Mouse (Mus musculus): ENCODE measurements around the gene Tmed1. TPM values are rescaled to one million over a fixed set of nuclear protein-coding genes. Genes with fewer than 3 reads are reported as not detected.

The Tmed1 gene
- polyA plus RNA-seq, 1 experiment from 2014 or later, result 68.2 TPM

DNA sequence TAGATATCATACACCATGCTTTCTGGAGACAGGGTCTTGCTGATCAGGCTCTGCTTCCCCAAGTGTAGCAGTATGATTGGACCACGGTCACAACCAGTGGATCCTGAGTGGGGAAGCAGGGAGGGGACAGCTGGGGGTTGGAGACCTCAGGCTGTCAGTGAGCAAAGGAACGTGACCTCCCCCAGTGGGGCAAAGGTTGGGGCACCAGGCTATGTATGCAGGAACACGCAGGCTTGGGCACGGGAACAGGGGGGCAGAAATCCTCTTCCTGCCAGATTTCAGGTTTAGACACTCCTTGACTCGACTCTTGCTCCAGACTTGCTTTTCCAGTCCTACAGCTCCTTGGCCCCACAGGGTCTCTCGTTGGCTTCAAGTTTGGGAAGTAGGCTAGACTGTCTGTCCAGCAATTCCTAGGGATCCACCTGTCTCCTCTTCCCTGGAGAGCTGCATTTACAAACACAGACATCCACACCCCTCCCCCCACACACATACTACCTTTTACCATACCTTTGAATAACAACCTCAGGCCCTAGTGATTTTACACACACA lies 8.0 kb upstream of the Tmed1 start:
- Histone ChIP-seq H3K27me3 (no peaks in the 10 kb centered on the region), H3K36me3 (replicated peaks) (no peaks in the 10 kb centered on the region), H3K9ac (no peak overlapping the region), H3K9me3 (no peaks in the 10 kb centered on the region), H3K27ac (no peak overlapping the region), H3K4me2 (no peak overlapping the region), H3K4me3 (replicated peaks) (no peak overlapping the region), H3K4me1 (no peaks in the 10 kb centered on the region)
- ATAC-seq (ENCODE audit: low FRiP score), result no peak
- WGBS, result 83% methylated on average over 6 of the region's 6 CpGs

GRCm38 (mm10) chr9:21513466-21513865 lies 3.4 kb upstream of the Tmed1 start:
- WGBS, result 100% methylated on average over 4 of the region's 4 CpGs
- ATAC-seq (ENCODE audit: low FRiP score), result no peak

DNA sequence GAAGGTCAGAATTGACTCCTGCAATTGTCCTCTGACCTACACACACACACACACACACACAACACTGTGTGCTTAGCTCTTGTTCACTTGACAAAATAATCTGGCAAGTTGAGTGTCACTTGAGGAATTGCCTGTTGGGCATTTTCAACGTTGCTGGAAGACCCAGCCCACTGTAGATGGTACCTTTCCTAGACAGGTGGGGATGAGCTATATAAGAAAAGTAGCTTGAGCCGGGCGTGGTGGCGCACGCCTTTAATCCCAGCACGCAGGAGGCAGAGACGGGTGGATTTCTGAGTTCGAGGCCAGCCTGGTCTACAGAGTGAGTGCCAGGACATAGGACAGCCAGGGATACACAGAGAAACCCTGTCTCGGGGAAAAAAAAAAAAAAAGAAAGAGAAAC lies 1.0 kb upstream of the Tmed1 start:
- Histone ChIP-seq H3K27me3 (no peaks in the 10 kb centered on the region), H3K4me2 (peak overlapping the region; percentile 66), H3K9ac (peak overlapping the region; percentile 71; the same call in 1 of the 2 replicates), H3K36me3 (replicated peaks) (peaks cover 26% of the 10 kb centered on the region), H3K9me3 (no peaks in the 10 kb centered on the region), H3K27ac (peak overlapping the region; percentile 92; the same call in 1 of the 2 replicates), H3K4me1 (peaks cover 18% of the 10 kb centered on the region), H3K4me3 (replicated peaks) (peak overlapping the region; percentile 71)
- ATAC-seq (ENCODE audit: low FRiP score), result no peak
- 81% methylated on average over 9 of the region's 9 CpGs for WGBS

More at GRCm38 (mm10) chr9:21513466-21513865, 3.4 kb upstream of the Tmed1 start:
- H3K27ac ChIP-seq, result no peak overlapping the region
- no peak overlapping the region for H3K9ac ChIP-seq
- H3K4me1 ChIP-seq, result peaks cover 18% of the 10 kb centered on the region
- no peak overlapping the region for H3K4me3 ChIP-seq (replicated peaks)
- H3K36me3 ChIP-seq (replicated peaks), result peaks cover 2% of the 10 kb centered on the region; the same call in 1 of the 2 replicates
- H3K27me3 ChIP-seq, result no peaks in the 10 kb centered on the region
- H3K9me3 ChIP-seq, result no peaks in the 10 kb centered on the region
- no peak overlapping the region for H3K4me2 ChIP-seq

DNA sequence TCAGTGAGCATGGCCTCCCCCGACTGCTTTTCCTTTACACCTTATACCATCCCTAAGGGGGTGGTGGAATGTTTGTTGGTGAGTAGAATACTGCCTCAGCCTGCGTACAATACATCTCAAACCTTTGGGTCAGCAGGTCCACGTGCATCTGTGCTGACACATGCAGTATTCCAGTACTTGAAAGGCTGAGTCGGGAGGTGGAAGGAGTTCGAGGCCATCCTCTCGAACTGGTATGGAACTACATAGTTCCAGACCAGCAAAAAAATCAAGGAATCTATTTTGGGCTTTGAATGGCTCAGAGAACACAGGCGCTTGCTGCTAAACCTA lies 600 bp upstream of the Tmed1 start:
- 7% methylated on average over 7 of the region's 7 CpGs for WGBS
- no peak; the same call in none of the 2 replicates for ATAC-seq (ENCODE audit: low FRiP score)
- no peaks in the 10 kb centered on the region for H3K9me3 ChIP-seq
- peak overlapping the region; percentile 66 for H3K4me2 ChIP-seq
- H3K4me1 ChIP-seq, result peaks cover 18% of the 10 kb centered on the region
- H3K4me3 ChIP-seq (replicated peaks), result peak overlapping the region; percentile 71
- peaks cover 30% of the 10 kb centered on the region for H3K36me3 ChIP-seq (replicated peaks)
- H3K9ac ChIP-seq, result peak overlapping the region; percentile 71
- no peaks in the 10 kb centered on the region for H3K27me3 ChIP-seq
- H3K27ac ChIP-seq, result peak overlapping the region; percentile 92

DNA sequence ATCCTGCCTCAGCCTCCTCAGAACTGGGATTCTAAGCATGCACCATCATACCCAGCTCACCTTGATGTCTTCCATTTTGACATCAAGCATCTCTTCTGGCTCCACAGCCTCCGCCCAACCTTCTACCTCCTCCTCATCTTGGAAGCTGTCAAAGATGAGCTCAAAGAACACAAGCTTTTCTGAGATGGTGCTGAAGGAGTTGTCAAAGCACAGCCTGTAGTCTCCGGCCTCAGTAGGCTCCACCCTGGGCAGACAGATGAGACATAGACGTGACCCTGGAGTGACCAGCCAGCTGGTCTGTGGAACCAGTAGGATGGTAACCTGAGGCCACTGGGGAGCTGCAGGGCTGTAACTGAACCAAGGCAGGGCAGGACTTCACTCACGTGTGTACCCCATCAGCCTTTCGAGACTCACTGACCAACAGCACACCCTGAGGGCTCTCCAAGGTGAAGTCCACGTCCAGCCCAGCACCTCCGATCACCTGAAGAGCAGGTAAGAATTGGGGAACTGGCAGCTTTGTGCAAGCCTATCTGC lies 1.1 kb downstream of the Tmed1 start:
- Histone ChIP-seq H3K4me3 (replicated peaks) (peak overlapping the region; percentile 71), H3K9me3 (no peaks in the 10 kb centered on the region), H3K4me2 (peak overlapping the region; percentile 66), H3K4me1 (peaks cover 18% of the 10 kb centered on the region), H3K27ac (no peak overlapping the region), H3K36me3 (replicated peaks) (peaks cover 47% of the 10 kb centered on the region), H3K9ac (peak overlapping the region; percentile 71), H3K27me3 (no peaks in the 10 kb centered on the region)
- 82% methylated on average over 7 of the region's 7 CpGs for WGBS
- no peak for ATAC-seq (ENCODE audit: low FRiP score)

- H3K36me3 ChIP-seq (replicated peaks), result peaks cover 57% of the 10 kb centered on the region
- no peak overlapping the region for H3K27ac ChIP-seq
- no peak overlapping the region for H3K4me3 ChIP-seq (replicated peaks)
- H3K9ac ChIP-seq, result no peak overlapping the region
- no peaks in the 10 kb centered on the region for H3K9me3 ChIP-seq
- H3K4me2 ChIP-seq, result no peak overlapping the region
- 92% methylated on average over 15 of the region's 15 CpGs for WGBS
- no peaks in the 10 kb centered on the region for H3K27me3 ChIP-seq
- ATAC-seq (ENCODE audit: low FRiP score), result no peak
- H3K4me1 ChIP-seq, result peaks cover 18% of the 10 kb centered on the region
Observed at GRCm38 (mm10) chr9:21507753-21508430, 2.2 kb downstream of the Tmed1 start.

- Histone ChIP-seq H3K27me3 (no peaks in the 10 kb centered on the region), H3K9ac (no peak overlapping the region), H3K4me2 (no peak overlapping the region), H3K4me1 (peaks cover 14% of the 10 kb centered on the region), H3K9me3 (no peaks in the 10 kb centered on the region), H3K36me3 (replicated peaks) (peaks cover 62% of the 10 kb centered on the region), H3K4me3 (replicated peaks) (no peak overlapping the region), H3K27ac (no peak overlapping the region)
- ATAC-seq (ENCODE audit: low FRiP score), result no peak
Observed at GRCm38 (mm10) chr9:21505767-21506166, 4.3 kb downstream of the Tmed1 start.

DNA sequence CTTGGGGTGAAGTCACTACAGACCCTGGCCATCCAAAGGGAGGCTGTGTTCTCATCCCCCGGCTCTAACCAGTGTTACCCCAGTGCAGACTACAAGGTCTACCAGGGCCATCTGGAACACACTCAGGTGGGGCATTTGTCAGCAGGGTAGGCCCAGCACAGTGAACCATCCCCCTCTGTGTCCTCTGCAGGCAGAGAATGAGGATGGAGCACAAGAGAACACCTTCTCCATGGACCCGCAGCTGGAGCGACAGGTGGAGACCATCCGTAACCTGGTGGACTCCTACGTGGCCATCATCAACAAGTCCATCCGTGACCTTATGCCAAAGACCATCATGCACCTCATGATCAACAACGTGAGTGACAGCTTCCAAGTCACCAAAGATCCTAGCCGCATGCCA lies 6.7 kb downstream of the Tmed1 start:
- H3K27ac ChIP-seq, result no peak overlapping the region
- no peaks in the 10 kb centered on the region for H3K9me3 ChIP-seq
- H3K9ac ChIP-seq, result no peak overlapping the region
- peaks cover 72% of the 10 kb centered on the region for H3K36me3 ChIP-seq (replicated peaks)
- no peaks in the 10 kb centered on the region for H3K4me1 ChIP-seq
- ATAC-seq (ENCODE audit: low FRiP score), result no peak
- no peaks in the 10 kb centered on the region for H3K27me3 ChIP-seq
- H3K4me3 ChIP-seq (replicated peaks), result no peak overlapping the region
- no peak overlapping the region for H3K4me2 ChIP-seq
- 96% methylated on average over 8 of the region's 8 CpGs for WGBS

GRCm38 (mm10) chr9:21498284-21498902 lies 11.7 kb downstream of the Tmed1 start:
- Histone ChIP-seq H3K27ac (no peak overlapping the region), H3K36me3 (replicated peaks) (peaks cover 43% of the 10 kb centered on the region), H3K4me1 (no peaks in the 10 kb centered on the region), H3K4me3 (replicated peaks) (no peak overlapping the region), H3K9me3 (no peaks in the 10 kb centered on the region), H3K9ac (no peak overlapping the region), H3K27me3 (no peaks in the 10 kb centered on the region), H3K4me2 (no peak overlapping the region)
- WGBS, result 93% methylated on average over 12 of the region's 12 CpGs
- ATAC-seq (ENCODE audit: low FRiP score), result no peak

DNA sequence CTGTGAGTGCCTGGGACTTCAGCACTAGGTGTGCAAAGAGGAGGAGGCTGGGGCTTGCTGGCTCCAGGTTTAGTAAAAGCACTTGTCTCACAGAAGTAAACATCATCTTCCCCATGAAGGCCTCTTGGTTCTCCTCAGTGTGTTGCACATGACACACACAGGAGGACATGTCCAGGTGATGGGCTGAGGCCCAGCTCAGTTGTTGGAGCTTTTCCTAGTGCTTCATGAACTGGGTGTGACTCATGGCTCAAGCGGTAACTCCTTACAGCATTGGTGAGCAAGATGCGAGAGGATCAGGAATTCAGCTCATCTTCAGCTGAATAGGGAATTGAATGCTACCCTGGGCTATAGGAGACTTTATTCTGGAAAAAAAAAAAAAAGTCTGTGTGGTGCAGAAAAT lies 12.4 kb downstream of the Tmed1 start:
- H3K4me2 ChIP-seq, result no peak overlapping the region
- H3K9ac ChIP-seq, result no peak overlapping the region
- H3K27ac ChIP-seq, result 0 out of 2 replicates have a peak overlapping the region, but pooled peaks have one; percentile 21
- no peaks in the 10 kb centered on the region for H3K27me3 ChIP-seq
- no peaks in the 10 kb centered on the region for H3K9me3 ChIP-seq
- H3K4me1 ChIP-seq, result no peaks in the 10 kb centered on the region
- WGBS, result 94% methylated on average over 2 of the region's 2 CpGs
- ATAC-seq (ENCODE audit: low FRiP score), result no peak
- no peak overlapping the region for H3K4me3 ChIP-seq (replicated peaks)
- peaks cover 38% of the 10 kb centered on the region for H3K36me3 ChIP-seq (replicated peaks)

- Histone ChIP-seq H3K27ac (0 out of 2 replicates have a peak overlapping the region, but pooled peaks have one; percentile 21), H3K4me2 (no peak overlapping the region), H3K9ac (no peak overlapping the region), H3K36me3 (replicated peaks) (peaks cover 34% of the 10 kb centered on the region), H3K9me3 (no peaks in the 10 kb centered on the region), H3K4me3 (replicated peaks) (no peak overlapping the region), H3K27me3 (no peaks in the 10 kb centered on the region), H3K4me1 (no peaks in the 10 kb centered on the region)
- 92% methylated on average over 16 of the region's 16 CpGs for WGBS
- no peak for ATAC-seq (ENCODE audit: low FRiP score)
Observed at GRCm38 (mm10) chr9:21497050-21497542, 13.0 kb downstream of the Tmed1 start.

DNA sequence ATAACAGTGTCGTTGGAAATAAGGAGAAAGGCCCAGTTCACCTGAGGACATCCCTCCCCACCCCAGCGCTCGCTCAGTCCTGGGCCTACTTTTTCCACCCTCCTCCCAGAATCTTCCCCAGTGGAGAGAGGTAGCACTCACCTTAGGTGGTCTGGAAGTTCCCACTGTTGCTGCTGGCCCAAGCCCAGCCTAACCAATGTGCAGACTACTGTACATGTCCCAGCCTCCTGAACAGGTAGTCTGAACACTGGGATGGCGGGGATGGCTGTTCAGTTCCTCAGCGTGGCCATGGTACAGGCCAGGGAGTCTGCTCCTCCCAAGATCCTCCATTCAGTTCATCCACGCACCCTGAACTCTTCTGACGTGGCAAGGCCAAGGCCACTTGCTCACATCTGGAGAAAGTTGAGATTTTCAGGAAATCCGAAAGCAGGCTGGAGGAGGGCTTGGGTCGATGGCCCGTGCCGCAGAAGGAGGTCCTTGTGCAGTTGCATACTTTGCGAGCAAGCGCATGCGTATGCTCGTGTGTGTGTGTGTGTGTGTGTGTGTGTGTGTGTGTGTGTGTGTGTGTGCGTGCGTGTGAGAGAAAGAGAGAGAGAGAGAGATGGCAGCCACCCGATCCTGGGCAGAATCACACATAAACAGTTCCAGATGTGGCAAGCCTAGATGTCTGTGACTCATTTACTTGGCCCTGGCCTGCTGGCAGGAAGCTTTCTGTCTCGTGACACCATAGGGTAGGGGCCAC lies 13.6 kb downstream of the Tmed1 start:
- Histone ChIP-seq H3K9ac (no peak overlapping the region), H3K9me3 (no peaks in the 10 kb centered on the region), H3K27ac (0 out of 2 replicates have a peak overlapping the region, but pooled peaks have one; percentile 21), H3K4me2 (no peak overlapping the region), H3K36me3 (replicated peaks) (peaks cover 34% of the 10 kb centered on the region), H3K4me1 (no peaks in the 10 kb centered on the region), H3K27me3 (no peaks in the 10 kb centered on the region), H3K4me3 (replicated peaks) (no peak overlapping the region)
- no peak for ATAC-seq (ENCODE audit: low FRiP score)
- WGBS, result 81% methylated on average over 18 of the region's 19 CpGs
